ENCODE assay signal across 8 mouse cellular contexts in the genomic region with DNA sequence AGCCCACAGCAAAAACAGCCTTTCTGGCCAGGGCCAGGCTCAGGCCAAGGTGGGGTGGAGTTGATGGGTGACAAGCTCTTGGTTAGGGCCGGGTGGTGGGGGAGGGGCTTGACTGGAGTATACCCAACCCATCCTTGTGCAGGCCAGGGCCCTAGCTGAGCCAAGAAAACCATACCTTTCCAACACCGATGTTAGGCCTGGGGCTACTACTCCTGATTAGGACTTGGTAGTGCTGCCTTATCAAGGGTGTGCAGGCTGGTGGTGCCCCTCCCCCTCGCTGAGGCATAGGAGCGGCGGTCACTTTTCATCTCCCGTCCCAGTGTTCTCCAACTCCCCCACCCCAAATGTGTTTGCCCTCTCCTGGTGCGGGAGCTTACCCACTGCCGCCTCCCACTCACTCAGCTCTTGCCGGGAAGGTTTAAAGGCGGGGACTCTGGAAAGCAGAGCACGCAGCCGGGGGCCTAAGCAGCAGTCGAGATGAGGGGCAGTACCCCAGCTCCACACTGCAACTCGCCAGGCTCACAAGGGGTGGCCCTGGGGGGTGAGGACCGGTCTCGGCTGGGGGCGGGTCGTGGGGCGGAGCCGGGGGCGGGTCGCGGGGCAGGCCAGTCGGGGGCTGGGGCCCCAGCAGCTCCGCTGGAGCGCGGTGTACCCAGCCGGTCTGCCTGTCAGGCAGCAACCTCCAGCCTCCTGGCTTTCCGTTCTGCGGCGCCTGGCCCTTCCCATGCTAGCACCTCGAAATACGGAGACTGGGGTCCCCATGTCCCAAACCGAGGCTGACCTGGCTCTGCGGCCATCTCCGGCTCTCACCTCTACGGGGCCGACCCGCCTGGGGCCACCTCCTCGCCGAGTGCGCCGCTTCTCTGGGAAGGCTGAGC. TPM values are rescaled to one million over a fixed set of nuclear protein-coding genes. Genes with fewer than 3 reads are reported as not detected.
DNase-seq lines count a peak whose midpoint lies in the region; ATAC-seq and TF ChIP-seq lines count a peak whose summit lies in the region.

Gene Wnk4, plus strand, starts transcription at position 620 of the 878 bp plus-strand sequence.

- WGBS in forebrain, embryonic 13.5 days, result under 1% methylated on average over 24 of the region's 43 CpGs
- under 1% methylated on average over 31 of the region's 43 CpGs for WGBS in hindbrain, embryonic 13.5 days
- 2% methylated on average over 43 of the region's 43 CpGs for WGBS in liver, adult 2 months

- H3K27ac ChIP-seq in forebrain, embryonic 13.5 days, result no peak within 1 kb of the TSS
- H3K27ac ChIP-seq in hindbrain, embryonic 13.5 days, result peak within 1 kb of the TSS; percentile 35; the same call in 1 of the 2 replicates
- H3K27ac ChIP-seq in liver, adult 2 months (replicated peaks; ENCODE audit: insufficient read depth, low read depth, low read length), result peak within 1 kb of the TSS; percentile 69

- TF ChIP-seq POLR2A in liver, adult 2 months (IDR thresholded peaks at IDR 0.05; ENCODE audit: extremely low read depth, insufficient read depth, low read length), result peak; percentile 57

- no peaks in the 10 kb centered on the region for H3K9me3 ChIP-seq in forebrain, embryonic 13.5 days (replicated peaks)
- H3K9me3 ChIP-seq in hindbrain, embryonic 13.5 days, result no peaks in the 10 kb centered on the region

- H3K4me3 ChIP-seq in forebrain, embryonic 13.5 days, result peak within 1 kb of the TSS; percentile 44
- peak within 1 kb of the TSS; percentile 46 for H3K4me3 ChIP-seq in hindbrain, embryonic 13.5 days
- peak within 1 kb of the TSS; percentile 80 for H3K4me3 ChIP-seq in liver, adult 2 months (ENCODE audit: insufficient read depth, low read depth, low read length)

- H3K4me1 ChIP-seq in forebrain, embryonic 13.5 days, result peaks cover 43% of the 10 kb centered on the region
- H3K4me1 ChIP-seq in hindbrain, embryonic 13.5 days (replicated peaks), result peaks cover 47% of the 10 kb centered on the region
- peaks cover 10% of the 10 kb centered on the region for H3K4me1 ChIP-seq in liver, adult 2 months (ENCODE audit: control insufficient read depth, insufficient read depth, low read length)

- ATAC-seq in forebrain, embryonic 13.5 days, result peak; percentile 77
- ATAC-seq in hindbrain, embryonic 13.5 days (ENCODE audit: low FRiP score), result peak; percentile 67

- H3K9ac ChIP-seq in forebrain, embryonic 13.5 days, result peak within 1 kb of the TSS; percentile 71
- H3K9ac ChIP-seq in hindbrain, embryonic 13.5 days, result peak within 1 kb of the TSS; percentile 76
- peak within 1 kb of the TSS; percentile 80 for H3K9ac ChIP-seq in liver, adult 2 months (ENCODE audit: low read depth, low read length)

- DNase-seq in cerebellum, postnatal 25 days, result peak; percentile 55 to 64
- no peak for DNase-seq in cerebellum, adult 9-11 months
- peak; percentile 80 for DNase-seq in adrenal gland, adult 2 months
- DNase-seq in liver, adult 2 months (ENCODE audit: extremely low read depth, low read depth, low spot score), result peak; percentile 48
- DNase-seq in neural tube, embryonic 10.5 days (ENCODE audit: extremely low spot score, low spot score), result peak; percentile 82
- DNase-seq in thymus, postnatal 14 days, result peak; percentile 56

- TF ChIP-seq CTCF in liver, adult 2 months (IDR thresholded peaks at IDR 0.05; ENCODE audit: low read depth, low read length), result no peak

- peaks cover 23% of the 10 kb centered on the region for H3K36me3 ChIP-seq in forebrain, embryonic 13.5 days (ENCODE audit: poor library complexity, severe bottlenecking)
- H3K36me3 ChIP-seq in hindbrain, embryonic 13.5 days, result peaks cover 18% of the 10 kb centered on the region
- H3K36me3 ChIP-seq in liver, adult 2 months (ENCODE audit: control insufficient read depth, insufficient read depth, low read length), result no peaks in the 10 kb centered on the region; the same call in 1 of the 2 replicates

- H3K4me2 ChIP-seq in forebrain, embryonic 13.5 days, result peak within 1 kb of the TSS; percentile 89
- H3K4me2 ChIP-seq in hindbrain, embryonic 13.5 days, result peak within 1 kb of the TSS; percentile 92

- H3K27me3 ChIP-seq in forebrain, embryonic 13.5 days, result peaks cover 49% of the 10 kb centered on the region
- H3K27me3 ChIP-seq in hindbrain, embryonic 13.5 days, result peaks cover 62% of the 10 kb centered on the region
- no peaks in the 10 kb centered on the region for H3K27me3 ChIP-seq in liver, adult 2 months (ENCODE audit: control insufficient read depth, insufficient read depth, low read length)

- H3K79me2 ChIP-seq in liver, adult 2 months (ENCODE audit: control insufficient read depth, insufficient read depth, low read length), result no peaks in the 10 kb centered on the region

RNA-seq across cellular contexts. Expression of gene Wnk4, which starts in this region (rescaled TPM):
- total RNA-seq in adrenal gland, adult 2 months (2021), result 1 to 10 TPM; 2.1 to 3.7 TPM
- 0.62 and 0.94 TPM in 2 replicates for polyA plus RNA-seq in adrenal gland, adult 2 months (2012; rRNA removed)
- polyA plus RNA-seq in forebrain, embryonic 13.5 days (2015; fragmentation: Nextera tagmentation; extraction: Ambion mirVana), result 4.4 and 4.5 TPM in 2 replicates
- 7.0 and 7.7 TPM in 2 replicates for polyA plus RNA-seq in hindbrain, embryonic 13.5 days (2015; fragmentation: Nextera tagmentation; extraction: Ambion mirVana)
- total RNA-seq in liver, adult 2 months (2014; rRNA removed), result 0.37 and 0.40 TPM in 2 replicates
- 0.32 and 1.1 TPM in 2 replicates for polyA plus RNA-seq in liver, adult 2 months (2012; rRNA removed)
